Mouse (Mus musculus): ENCODE measurements at regions not wholly inside any gene's neighbourhood (a gene's known extent, or its start where the extent isn't known, plus 50 kb on each side); places are given as distances from the start of the nearest gene placed in this dataset.

- Histone ChIP-seq H3K4me1 (ENCODE audit: control insufficient read depth, insufficient read depth, low read length) (no peaks in the 10 kb centered on the region), H3K27ac (ENCODE audit: insufficient read depth, low read length) (no peak overlapping the region)
These were observed 50.4 kb upstream of the Rnft1 start for GRCm38 (mm10) chr11:86434106-86434505.

More at GRCm38 (mm10) chr11:86434106-86434505, 50.4 kb upstream of the Rnft1 start:
- H3K4me3 ChIP-seq (ENCODE audit: insufficient read depth, low read length): no peak overlapping the region
- no peak for TF ChIP-seq POLR2A (IDR thresholded peaks at IDR 0.05; ENCODE audit: low read depth, low read length)
- TF ChIP-seq CTCF (IDR thresholded peaks at IDR 0.05; ENCODE audit: borderline replicate concordance, insufficient read depth, low read length): no peak
